8 mouse cellular contexts compared by ENCODE assay signal in genomic region chr1:85895391-85895837, GRCm38 (mm10). TPM values are rescaled to one million over a fixed set of nuclear protein-coding genes. Genes with fewer than 3 reads are reported as not detected.
A peak's percentile ranks its signal among the peaks of the same experiment; 100 is the strongest.
DNase-seq lines count a peak whose midpoint lies in the region; ATAC-seq lines count a peak whose summit lies in the region.

No protein-coding gene starts in this region.

- peaks cover 32% of the 10 kb centered on the region for H3K4me1 ChIP-seq in forebrain, embryonic 11.5 days (replicated peaks; ENCODE audit: control insufficient read depth, insufficient read depth, low read length)
- peaks cover 55% of the 10 kb centered on the region for H3K4me1 ChIP-seq in lung, embryonic 15.5 days
- peaks cover 46% of the 10 kb centered on the region for H3K4me1 ChIP-seq in neural tube, embryonic 14.5 days (ENCODE audit: control insufficient read depth, insufficient read depth, low read length)

- peak; percentile 48 for DNase-seq in ES-CJ7 (ENCODE audit: low read depth, low spot score)
- peak; percentile 54 for DNase-seq in c-Kit-positive CD71-negative TER-119-negative erythroid progenitor cells, embryonic 14.5 days (ENCODE audit: low read depth)
- peak; percentile 77 for DNase-seq in forebrain, embryonic 11.5 days (ENCODE audit: low spot score)
- DNase-seq in heart, postnatal 14 days = peak; percentile 64 to 65
- peak; percentile 62 to 76 for DNase-seq in kidney, postnatal 25 days
- DNase-seq in thymus, postnatal 0 days (ENCODE audit: low spot score) = peak; percentile 67

- no peaks in the 10 kb centered on the region for H3K9me3 ChIP-seq in forebrain, embryonic 11.5 days (ENCODE audit: control insufficient read depth, low read length)
- no peaks in the 10 kb centered on the region for H3K9me3 ChIP-seq in lung, embryonic 15.5 days
- no peaks in the 10 kb centered on the region for H3K9me3 ChIP-seq in neural tube, embryonic 14.5 days (ENCODE audit: control insufficient read depth, low read length)

- H3K27ac ChIP-seq in forebrain, embryonic 11.5 days (ENCODE audit: low read depth, low read length) = peak overlapping the region; percentile 77
- peak overlapping the region; percentile 81 for H3K27ac ChIP-seq in lung, embryonic 15.5 days
- H3K27ac ChIP-seq in neural tube, embryonic 14.5 days (ENCODE audit: low read depth, low read length) = peak overlapping the region; percentile 83

- peak; percentile 63 for ATAC-seq in forebrain, embryonic 11.5 days (replicated peaks; ENCODE audit: low FRiP score)
- ATAC-seq in lung, embryonic 15.5 days (ENCODE audit: borderline replicate concordance, extremely low read depth, low FRiP score, low TSS enrichment) = peak; percentile 72
- peak; percentile 53 for ATAC-seq in neural tube, embryonic 14.5 days (ENCODE audit: low read depth)

- no peaks in the 10 kb centered on the region for H3K27me3 ChIP-seq in forebrain, embryonic 11.5 days (ENCODE audit: control insufficient read depth, insufficient read depth, low read length)
- H3K27me3 ChIP-seq in lung, embryonic 15.5 days = no peaks in the 10 kb centered on the region
- H3K27me3 ChIP-seq in neural tube, embryonic 14.5 days (ENCODE audit: control insufficient read depth, insufficient read depth, low read length) = no peaks in the 10 kb centered on the region

- intact Hi-C loops in heart, postnatal 14 days (cut with DNase I) = loop anchor here (2.0 kb wide), 1 partner anchor 39 kb away; no protein-coding TSS in a partner anchor

- WGBS in forebrain, embryonic 11.5 days = 5% methylated on average over 15 of the region's 15 CpGs
- WGBS in lung, embryonic 15.5 days = under 1% methylated on average over 15 of the region's 15 CpGs
- 3% methylated on average over 15 of the region's 15 CpGs for WGBS in neural tube, embryonic 14.5 days

- H3K36me3 ChIP-seq in forebrain, embryonic 11.5 days (ENCODE audit: control insufficient read depth, insufficient read depth, low read length) = no peaks in the 10 kb centered on the region
- no peaks in the 10 kb centered on the region for H3K36me3 ChIP-seq in lung, embryonic 15.5 days
- no peaks in the 10 kb centered on the region for H3K36me3 ChIP-seq in neural tube, embryonic 14.5 days (ENCODE audit: control insufficient read depth, insufficient read depth, low read length)

- H3K9ac ChIP-seq in forebrain, embryonic 11.5 days (ENCODE audit: low read length) = peak overlapping the region; percentile 83
- peak overlapping the region; percentile 62 for H3K9ac ChIP-seq in lung, embryonic 15.5 days
- H3K9ac ChIP-seq in neural tube, embryonic 14.5 days (replicated peaks; ENCODE audit: low read depth, low read length) = peak overlapping the region; percentile 72

- peak overlapping the region; percentile 83 for H3K4me2 ChIP-seq in forebrain, embryonic 11.5 days (ENCODE audit: low read depth, low read length, severe bottlenecking)
- peak overlapping the region; percentile 78 for H3K4me2 ChIP-seq in lung, embryonic 15.5 days
- H3K4me2 ChIP-seq in neural tube, embryonic 14.5 days (ENCODE audit: low read depth, low read length) = peak overlapping the region; percentile 90

- H3K4me3 ChIP-seq in forebrain, embryonic 11.5 days (ENCODE audit: low read depth, low read length) = peak overlapping the region; percentile 84
- peak overlapping the region; percentile 73 for H3K4me3 ChIP-seq in lung, embryonic 15.5 days
- H3K4me3 ChIP-seq in neural tube, embryonic 14.5 days (ENCODE audit: low read depth, low read length) = peak overlapping the region; percentile 81

RNA-seq across cellular contexts. Expression of gene Itm2c, which starts 1.3 kb away (rescaled TPM):
- 65.3 and 74.7 TPM in 2 replicates for polyA plus RNA-seq in forebrain, embryonic 11.5 days (2014; fragmentation: Nextera tagmentation; extraction: Ambion mirVana)
- 10 to 100 TPM; 87.2 to 93.8 TPM for total RNA-seq in heart, postnatal 14 days (2021)
- polyA plus RNA-seq in lung, embryonic 15.5 days (2015; fragmentation: Nextera tagmentation; extraction: Ambion mirVana) = 208 and 219 TPM in 2 replicates
- polyA plus RNA-seq in neural tube, embryonic 14.5 days (2014; fragmentation: Nextera tagmentation; extraction: Ambion mirVana) = 93.2 and 105 TPM in 2 replicates
- 178 and 184 TPM in 2 replicates for polyA plus RNA-seq in thymus, postnatal 0 days (2015; fragmentation: Nextera tagmentation; extraction: Ambion mirVana)

RNA-seq across cellular contexts. Expression of gene 4933407L21Rik, which starts 32.9 kb away (rescaled TPM):
- 0.60 and 1.1 TPM in 2 replicates for polyA plus RNA-seq in forebrain, embryonic 11.5 days (2014; fragmentation: Nextera tagmentation; extraction: Ambion mirVana)
- not detected for total RNA-seq in heart, postnatal 14 days (2021)
- 0.14 and 0.47 TPM in 2 replicates for polyA plus RNA-seq in lung, embryonic 15.5 days (2015; fragmentation: Nextera tagmentation; extraction: Ambion mirVana)
- 6.5 and 6.9 TPM in 2 replicates for polyA plus RNA-seq in neural tube, embryonic 14.5 days (2014; fragmentation: Nextera tagmentation; extraction: Ambion mirVana)
- 2.6 and 3.1 TPM in 2 replicates for polyA plus RNA-seq in thymus, postnatal 0 days (2015; fragmentation: Nextera tagmentation; extraction: Ambion mirVana)

Comparison
In these comparisons a context has a peak if more than half of its experiments do, and no peak if none do; other contexts are left out.
1. Peak in every context shown above with its lines: DNase-seq, ATAC-seq, H3K4me3 ChIP-seq and H3K27ac ChIP-seq.